Mouse (Mus musculus) liver, adult 2 months (tissue): ENCODE measurements at regions not wholly inside any gene's neighbourhood (a gene's known extent, or its start where the extent isn't known, plus 50 kb on each side); places are given as distances from the start of the nearest gene placed in this dataset.

Experiments used
- CTCF ChIP-seq: fragments of 200-500 bp; IDR thresholded peaks from 2 replicates; pipeline ENCODE4 v1.5.1; 2011; ENCODE audit warnings: low read depth, low read length, control low read depth
- POLR2A ChIP-seq: fragments of 200-500 bp; IDR thresholded peaks from 2 replicates; pipeline ENCODE4 v1.6.1; 2011; ENCODE audit warnings: low read length, control low read depth; ENCODE audit not compliant: insufficient read depth; ENCODE audit errors: extremely low read depth

DNA sequence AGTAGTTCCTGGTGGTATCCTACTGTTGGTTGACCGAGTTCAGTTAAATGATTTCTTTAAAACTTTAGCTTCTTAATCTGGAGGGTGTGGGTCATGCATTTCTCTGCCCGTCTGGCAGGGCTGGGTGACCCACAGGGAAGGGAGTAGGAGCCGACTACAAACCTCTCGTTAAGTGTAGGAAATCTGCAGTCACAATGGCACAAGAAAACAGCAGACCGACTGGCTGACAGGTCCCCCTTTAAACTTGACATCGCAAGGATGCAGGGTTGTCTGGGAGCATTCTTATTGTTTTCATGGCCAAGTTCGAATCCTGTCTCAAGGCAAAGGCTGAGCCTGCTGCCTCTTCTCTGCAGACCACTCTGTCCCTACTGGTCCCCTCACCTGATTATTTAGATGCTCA, 235.7 kb downstream of the Etnk1 start:
- no peak for TF ChIP-seq POLR2A
- TF ChIP-seq CTCF, result no peak
